Mouse (Mus musculus): Measurements from ENCODE around the gene Pcyt1a.

DNA sequence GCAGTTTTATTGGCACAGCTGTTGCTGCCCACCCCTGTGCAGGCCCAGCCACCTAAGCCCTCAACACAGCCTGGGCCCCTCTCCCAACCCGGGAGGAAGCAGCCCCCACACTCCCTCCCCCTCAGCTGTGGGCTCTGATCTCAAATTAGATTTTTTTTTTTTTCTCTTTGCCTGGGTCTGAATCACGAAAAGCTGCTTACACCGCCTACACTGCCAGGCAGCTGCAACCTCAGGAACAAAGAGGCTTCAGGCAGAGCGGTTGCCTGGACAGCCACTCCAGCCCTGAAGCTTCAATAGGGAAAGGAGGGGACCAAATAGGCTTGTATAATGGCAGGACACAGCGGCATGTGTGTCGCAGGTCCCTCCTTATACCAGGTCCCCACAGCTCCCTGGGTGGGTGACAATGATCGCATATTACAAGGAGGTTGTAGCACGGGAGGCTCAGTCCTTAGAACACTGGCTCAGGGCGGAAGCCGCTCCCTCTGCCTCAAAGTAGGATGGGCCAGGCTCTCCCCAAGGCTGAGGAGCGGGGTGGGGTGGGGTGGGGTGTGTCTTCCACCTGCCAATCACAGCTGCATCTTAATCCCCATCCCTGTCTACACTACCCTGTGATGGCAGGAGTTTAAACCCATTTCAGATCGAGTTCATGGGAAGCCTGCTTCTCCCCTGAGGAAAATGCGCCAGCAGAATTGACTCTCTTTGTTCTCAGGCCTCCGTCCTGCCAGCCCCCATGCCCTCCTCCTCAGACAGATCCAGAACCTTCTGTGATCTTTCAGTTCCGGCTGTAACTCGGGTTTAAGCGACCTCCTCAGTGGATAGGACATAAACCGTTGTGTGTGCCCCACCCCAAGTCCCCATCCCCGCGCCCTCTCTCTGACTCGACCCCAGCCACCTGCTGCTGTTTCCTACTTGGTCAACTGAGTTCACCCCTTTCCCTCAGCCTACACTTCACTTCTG, 85.6 kb downstream of the Pcyt1a start:
- no peak for TF ChIP-seq EP300 (IDR thresholded peaks at IDR 0.05; ENCODE audit: insufficient read depth, low read depth, low read length)
- TF ChIP-seq CTCF (IDR thresholded peaks at IDR 0.05), result no peak
- no peak for TF ChIP-seq POLR2A (IDR thresholded peaks at IDR 0.05; ENCODE audit: insufficient read depth, low read depth, low read length)
